Mouse (Mus musculus): Measurements from ENCODE around the gene Barx2.

Barx2 gene

DNA sequence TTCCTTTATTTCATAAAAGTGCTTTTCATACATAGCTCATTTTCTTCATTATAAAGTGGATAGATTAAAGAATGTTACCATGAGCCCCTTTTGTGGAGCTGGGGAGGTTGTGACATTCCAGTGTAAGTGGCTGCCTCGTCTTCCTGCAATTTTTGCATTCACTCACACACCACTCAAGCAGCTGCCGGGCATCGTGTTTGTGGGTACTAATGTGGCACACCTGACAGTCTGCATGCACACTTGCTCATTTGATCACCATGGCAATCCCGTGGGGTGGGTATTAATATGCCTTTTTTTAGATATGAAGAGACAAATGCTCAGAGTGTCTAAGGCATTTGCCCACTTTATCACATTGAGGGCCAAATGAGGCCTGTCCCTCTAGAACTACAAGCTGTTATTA is 24.9 kb downstream of the Barx2 start:
- in situ Hi-C loops (cut with MboI, MseI): no loop called here

DNA sequence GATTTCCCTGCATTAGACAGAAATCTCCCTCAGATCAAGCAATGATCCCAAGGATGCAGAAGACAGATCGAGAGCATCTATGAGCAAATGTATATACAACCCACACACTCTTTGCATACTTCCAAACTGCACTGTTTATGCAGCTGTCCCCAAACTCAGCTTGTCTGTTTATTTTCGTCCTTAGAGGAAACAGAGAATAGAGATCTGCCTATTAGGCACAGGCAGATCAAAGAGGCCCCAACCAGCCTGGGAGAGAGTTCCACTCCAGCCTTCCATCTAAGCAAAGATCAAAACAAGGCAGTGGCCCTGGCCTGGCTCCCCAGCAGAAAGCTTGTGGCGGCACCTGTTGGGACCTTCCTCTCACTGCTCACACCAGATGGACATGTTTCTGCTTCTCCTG is 27.0 kb downstream of the Barx2 start:
- in situ Hi-C loops (cut with MboI, MseI): no loop called here

DNA sequence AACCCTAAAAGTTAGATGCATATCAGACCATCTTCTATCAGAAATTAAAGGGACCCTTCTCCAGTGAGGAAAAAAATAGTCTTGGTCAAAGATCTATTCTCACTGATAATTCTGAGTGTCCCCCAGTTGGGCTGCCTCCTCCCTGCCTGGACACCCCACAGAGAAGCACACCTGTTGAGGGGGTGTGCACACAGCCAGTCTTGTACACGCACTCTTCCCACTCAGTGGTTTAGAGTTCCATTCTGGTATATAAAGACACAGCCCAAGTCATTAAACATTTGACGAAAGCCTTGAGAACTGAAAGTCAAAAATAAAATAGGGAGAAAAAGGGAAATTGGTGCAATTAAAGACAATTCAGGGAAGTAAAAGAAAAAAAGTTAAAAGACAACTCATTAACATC is 30.9 kb downstream of the Barx2 start:
- in situ Hi-C loops (cut with MboI, MseI): no loop called here

DNA sequence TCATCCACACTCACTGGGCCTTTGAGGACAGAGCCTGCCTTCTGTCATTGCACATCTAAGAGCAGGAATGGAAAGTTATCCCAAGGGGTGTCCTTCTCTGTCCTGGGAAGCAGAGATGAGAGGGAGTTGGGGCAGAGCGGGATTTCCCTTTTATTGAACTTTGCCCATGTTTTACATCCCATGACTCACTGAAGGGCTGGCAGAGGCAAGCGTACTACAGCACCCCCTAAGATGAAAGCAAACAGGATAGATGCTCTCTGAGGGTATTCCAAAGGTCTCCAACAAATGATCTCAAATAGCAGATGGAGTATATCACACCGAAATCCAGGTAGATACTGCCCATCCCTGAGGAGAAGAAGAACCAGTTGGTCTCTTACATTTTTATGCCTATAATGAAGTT is 37.7 kb downstream of the Barx2 start:
- in situ Hi-C loops (cut with MboI, MseI): no loop called here

DNA sequence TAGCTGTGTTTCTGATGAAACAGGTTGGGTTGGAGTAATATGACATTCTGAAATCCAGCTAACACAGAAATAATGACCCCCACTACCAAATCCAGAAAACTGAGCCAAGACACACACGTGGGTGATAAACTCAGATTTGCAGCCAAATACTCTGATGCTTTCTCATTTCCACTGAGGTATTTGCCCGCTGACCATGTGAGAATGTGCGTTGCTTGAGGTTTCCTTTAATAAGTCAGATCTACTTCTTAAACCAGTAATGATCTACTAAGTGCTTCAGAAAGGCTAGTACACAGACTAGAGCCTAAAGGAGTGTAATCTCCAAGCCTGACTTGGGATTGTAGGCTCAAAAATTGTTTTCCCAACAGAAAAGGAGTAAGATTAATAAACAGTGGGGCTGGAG is 39.0 kb downstream of the Barx2 start:
- in situ Hi-C loops (cut with MboI, MseI): loop anchor here in 1 of 2 experiments (25.0 kb wide), 1 partner anchor 688 kb away; no protein-coding TSS in a partner anchor

DNA sequence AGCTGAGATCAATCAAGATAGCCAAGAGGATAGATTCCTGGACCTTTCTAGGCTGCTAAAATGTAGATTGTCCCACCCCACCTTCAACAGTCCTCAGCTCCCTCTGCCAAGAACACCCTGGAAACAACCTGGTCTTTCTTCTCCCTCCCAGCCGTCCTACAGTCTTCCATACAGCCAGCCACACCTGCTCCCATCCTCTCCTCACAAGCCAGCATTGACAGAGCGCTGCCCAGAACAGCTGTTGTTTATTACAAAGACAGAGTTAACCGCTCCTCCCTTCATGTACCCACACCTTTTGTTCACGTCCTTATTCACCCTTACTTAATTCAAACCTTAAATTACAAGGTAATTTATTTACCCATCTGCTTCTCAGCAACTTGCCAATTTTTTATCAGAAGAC is 41.9 kb downstream of the Barx2 start:
- in situ Hi-C loops (cut with MboI, MseI): loop anchor here in 1 of 2 experiments (25.0 kb wide), 1 partner anchor 691 kb away; no protein-coding TSS in a partner anchor

DNA sequence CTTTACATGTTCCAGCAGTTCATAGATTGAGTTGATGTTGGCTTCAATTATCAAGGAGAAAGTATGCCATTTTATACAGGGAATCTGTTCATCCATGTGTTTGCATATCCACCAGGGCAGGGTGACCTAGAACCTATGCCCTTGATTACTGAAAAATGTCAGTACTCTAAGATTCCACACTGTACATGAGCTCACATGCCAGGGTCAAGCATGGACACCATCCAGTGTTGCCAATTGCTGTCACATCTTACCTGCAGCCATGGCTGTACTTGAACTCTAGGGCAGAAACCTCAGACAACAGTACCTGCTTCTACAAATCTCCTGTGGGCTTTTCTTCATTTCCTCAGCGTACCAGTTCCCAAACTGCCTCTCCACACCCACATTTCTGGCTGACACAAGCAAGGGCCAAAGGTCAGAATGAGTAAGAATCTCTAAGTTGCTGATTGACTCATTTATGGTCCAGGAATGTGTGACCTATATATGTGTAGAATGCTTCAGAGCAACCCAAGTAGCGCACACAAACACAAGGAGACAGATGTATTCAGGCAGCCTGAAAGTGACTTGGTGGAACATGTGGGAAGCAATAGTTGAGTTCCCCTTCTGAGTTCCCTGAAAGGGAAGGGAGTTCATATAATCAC is 44.3 kb downstream of the Barx2 start:
- in situ Hi-C loops (cut with MboI, MseI): loop anchor here in 1 of 2 experiments (25.0 kb wide), 1 partner anchor 693 kb away; no protein-coding TSS in a partner anchor

DNA sequence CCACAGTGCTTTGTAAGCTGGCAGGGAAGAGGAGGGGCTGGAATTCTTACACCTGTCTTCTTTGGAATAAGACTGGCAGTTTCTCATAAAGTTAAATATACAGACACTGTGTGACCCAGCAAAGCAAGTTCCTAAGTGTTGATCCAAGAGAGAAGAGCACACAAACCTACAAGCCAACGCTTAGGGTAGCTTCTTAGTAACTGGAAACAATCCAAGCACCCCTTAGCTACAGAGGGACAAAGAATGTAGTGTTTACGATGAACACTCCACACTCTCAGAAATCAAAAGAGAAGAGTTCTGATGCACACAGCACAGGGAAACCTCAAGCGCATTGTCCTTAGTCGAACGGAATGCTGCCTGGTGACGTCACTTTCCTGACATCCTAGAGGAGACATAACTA is 49.4 kb downstream of the Barx2 start:
- in situ Hi-C loops (cut with MboI, MseI): loop anchor here in 1 of 2 experiments (25.0 kb wide), 1 partner anchor 698 kb away; no protein-coding TSS in a partner anchor

DNA sequence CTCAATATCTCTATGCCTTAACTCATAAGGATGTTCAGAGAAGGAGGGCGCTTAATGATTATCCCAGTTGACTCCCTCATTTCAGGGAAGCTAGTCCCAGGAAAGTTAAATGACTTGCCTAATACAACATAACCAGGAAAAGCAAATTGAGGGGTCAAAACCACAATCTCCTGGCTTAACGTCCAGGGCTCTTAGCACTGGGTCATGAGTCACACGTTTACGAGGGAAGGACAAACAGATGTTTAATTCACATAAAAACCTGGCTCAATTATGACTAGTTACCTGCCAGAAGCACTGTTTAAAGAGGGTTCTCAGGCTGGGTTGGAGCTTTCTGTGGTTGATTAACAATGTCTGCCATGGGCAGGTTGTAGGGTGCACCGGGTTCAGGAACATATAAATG is 53.8 kb downstream of the Barx2 start:
- in situ Hi-C loops (cut with MboI, MseI): loop anchor here in 1 of 2 experiments (25.0 kb wide), 1 partner anchor 703 kb away; no protein-coding TSS in a partner anchor

DNA sequence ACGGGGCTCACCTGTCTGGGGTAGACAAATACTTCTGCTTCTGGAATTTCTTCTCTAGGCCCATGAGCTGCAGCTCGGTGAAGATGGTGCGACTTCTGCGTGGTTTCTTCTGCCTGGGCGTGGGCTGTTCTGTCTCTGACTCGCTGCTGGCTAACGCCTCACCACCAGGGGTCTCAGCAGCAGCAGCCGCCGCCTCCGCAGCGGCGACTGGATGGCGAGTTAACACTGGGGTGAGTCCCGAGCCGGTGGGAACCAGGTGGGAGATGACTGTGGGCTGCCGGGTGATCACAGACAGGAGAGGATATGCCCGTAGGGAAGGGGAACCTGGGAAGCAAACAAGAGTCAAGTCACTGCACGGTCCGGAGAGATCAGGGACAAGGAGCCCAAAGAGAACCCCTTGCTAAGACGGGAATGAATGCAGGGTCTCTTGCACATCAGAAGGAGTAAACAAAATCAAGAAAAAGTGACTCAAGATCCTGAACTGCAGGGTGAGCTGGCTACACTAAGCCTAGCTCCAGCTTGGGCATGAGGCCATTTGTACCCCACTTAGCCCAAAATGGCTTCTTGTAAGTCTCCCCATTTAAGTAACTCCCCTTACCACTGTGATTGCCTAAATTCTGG is 54.4 kb downstream of the Barx2 start:
- in situ Hi-C loops (cut with MboI, MseI): loop anchor here in 1 of 2 experiments (25.0 kb wide), 1 partner anchor 703 kb away; no protein-coding TSS in a partner anchor

DNA sequence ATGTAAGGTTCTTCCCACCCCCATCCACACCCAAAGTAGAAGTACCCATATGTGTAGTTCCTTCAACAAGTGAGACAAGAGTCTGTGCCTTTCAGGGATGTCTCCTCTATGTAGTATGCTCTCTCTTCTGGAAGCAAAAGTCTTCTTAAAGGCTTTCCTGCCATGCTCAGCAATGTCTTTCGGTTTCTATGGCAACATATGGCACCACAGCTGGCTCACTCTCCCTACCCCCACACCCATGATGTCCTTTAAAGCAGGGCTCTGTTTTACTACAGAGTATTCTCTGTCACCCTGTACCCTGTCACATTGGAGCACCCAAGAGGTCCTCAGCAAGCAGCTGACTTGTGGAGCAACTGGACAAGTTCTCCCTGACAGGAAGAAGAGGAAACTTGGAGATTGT is 55.8 kb downstream of the Barx2 start:
- in situ Hi-C loops (cut with MboI, MseI): loop anchor here in 1 of 2 experiments (25.0 kb wide), 1 partner anchor 705 kb away; no protein-coding TSS in a partner anchor

DNA sequence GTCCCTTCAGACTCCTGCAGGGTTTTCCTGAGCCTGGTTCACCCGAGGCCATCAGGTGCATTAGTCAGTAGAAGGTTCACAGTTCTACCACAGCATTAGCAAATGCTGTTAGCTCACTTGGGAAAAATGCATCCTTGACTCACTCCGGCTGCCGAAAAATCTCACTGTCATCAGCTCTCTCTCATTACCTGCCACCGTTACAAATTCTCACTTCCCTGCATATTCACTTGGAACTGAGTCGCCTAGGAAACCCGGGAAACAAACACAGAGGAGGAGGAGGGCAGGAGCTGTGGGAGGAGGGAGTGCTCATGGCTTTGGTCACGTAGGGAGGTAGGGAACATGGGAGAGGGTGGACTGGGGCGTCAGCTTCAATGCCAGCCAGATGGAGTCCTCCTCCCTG is 56.8 kb downstream of the Barx2 start:
- in situ Hi-C loops (cut with MboI, MseI): loop anchor here in 1 of 2 experiments (25.0 kb wide), 1 partner anchor 706 kb away; no protein-coding TSS in a partner anchor

DNA sequence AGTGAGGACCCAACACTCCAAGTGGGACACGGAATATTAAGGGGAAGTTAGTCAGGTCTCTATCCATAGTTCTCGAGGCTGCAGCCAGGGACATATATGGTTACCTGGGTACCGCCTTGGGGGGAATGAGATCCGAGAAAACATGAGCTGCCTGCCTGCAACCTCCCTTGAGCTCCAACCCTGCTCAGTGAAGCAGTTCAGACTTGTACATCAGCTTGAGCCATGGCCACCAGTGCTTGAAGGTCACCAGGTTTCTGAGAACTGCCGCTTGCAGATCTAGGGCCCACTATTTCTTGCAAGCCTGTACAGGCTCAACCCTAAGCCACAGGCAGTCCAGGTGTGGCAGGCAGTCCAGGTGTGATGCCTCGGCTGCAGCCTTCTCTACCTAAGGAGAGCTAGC is 57.6 kb downstream of the Barx2 start:
- in situ Hi-C loops (cut with MboI, MseI): loop anchor here in 1 of 2 experiments (25.0 kb wide), 1 partner anchor 707 kb away; no protein-coding TSS in a partner anchor

DNA sequence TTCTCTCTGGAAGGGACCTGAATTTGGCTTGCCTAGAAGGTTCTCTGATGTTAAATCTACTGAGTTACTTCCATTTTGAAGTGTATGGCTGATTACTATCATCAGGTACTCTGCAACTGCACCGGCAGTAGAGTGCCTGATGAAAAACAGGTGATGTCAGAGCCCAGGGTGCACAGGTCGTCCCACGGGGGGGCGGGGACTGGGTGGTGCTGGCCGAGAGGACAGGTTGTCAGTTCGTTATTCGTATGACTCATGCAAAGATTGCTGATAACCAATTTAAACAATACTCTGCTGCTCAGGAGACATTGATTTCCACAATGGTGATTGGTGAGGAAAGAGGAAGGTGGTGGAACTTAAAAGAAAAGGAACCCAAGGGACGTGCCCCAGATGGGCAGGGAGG is 61.6 kb downstream of the Barx2 start:
- in situ Hi-C loops (cut with MboI, MseI): loop anchor here in 1 of 2 experiments (25.0 kb wide), 1 partner anchor 711 kb away; no protein-coding TSS in a partner anchor

DNA sequence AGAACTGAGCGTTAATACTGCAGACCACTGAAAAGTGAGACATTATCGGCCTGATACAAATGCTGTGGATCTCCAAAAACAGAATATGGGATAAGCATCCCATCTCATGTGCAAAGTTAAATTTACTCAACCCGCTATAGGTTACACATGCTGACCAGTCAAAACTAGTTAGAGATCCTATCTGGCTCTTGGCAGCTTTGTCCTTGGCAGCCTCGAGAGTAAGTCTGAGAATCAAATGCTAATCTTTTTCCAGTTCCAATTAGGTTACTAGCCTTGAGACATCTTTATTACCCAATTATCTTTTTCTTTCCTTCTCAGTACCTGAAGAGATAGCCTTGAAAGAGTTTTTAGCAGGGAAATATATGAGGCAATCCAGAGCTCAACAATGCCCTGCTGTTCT is 62.6 kb downstream of the Barx2 start:
- in situ Hi-C loops (cut with MboI, MseI): loop anchor here in 1 of 2 experiments (25.0 kb wide), 1 partner anchor 712 kb away; no protein-coding TSS in a partner anchor

DNA sequence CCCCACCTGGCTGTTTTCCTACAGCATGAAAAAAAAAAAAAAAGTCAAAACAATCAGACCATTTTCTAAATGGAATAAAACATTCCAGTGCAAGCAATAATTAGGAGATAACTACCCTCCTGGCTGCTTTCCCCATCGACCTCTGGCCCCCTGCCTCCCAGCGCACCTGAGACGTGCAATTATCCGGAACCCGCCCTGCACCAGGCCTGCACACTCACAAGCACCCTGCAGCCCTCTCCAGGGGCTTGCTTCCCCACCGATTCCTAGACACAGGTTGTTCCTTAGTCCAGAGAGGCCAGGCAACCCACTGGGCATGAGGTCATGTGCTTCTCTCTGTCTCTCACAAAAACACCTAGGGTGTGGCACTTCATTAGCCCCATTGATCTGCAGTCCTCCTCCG is 63.9 kb downstream of the Barx2 start:
- in situ Hi-C loops (cut with MboI, MseI): loop anchor here in 1 of 2 experiments (5.0 kb wide), 1 partner anchor 282 kb away; no protein-coding TSS in a partner anchor

DNA sequence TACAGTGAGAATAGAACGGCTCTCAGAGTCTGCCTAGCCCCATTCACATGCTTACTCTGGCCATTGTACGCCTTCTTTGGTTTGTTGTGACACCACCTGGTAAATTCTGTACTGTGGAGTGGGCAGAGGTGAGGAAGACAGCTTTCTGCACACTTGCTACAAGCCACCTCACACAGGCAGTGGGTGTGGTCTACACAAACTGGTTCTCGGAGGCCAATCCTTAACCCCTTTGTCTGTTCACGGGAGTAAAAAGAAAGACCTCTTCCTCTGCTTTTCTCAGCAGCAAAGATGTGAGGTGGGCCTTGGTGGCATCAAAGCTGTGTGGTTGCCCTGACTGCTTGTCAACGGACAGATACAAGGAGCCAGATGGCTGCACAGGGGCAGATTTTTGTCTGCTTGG is 68.6 kb downstream of the Barx2 start:
- in situ Hi-C loops (cut with MboI, MseI): loop anchor here in 1 of 2 experiments (5.0 kb wide), 1 partner anchor 277 kb away; no protein-coding TSS in a partner anchor

DNA sequence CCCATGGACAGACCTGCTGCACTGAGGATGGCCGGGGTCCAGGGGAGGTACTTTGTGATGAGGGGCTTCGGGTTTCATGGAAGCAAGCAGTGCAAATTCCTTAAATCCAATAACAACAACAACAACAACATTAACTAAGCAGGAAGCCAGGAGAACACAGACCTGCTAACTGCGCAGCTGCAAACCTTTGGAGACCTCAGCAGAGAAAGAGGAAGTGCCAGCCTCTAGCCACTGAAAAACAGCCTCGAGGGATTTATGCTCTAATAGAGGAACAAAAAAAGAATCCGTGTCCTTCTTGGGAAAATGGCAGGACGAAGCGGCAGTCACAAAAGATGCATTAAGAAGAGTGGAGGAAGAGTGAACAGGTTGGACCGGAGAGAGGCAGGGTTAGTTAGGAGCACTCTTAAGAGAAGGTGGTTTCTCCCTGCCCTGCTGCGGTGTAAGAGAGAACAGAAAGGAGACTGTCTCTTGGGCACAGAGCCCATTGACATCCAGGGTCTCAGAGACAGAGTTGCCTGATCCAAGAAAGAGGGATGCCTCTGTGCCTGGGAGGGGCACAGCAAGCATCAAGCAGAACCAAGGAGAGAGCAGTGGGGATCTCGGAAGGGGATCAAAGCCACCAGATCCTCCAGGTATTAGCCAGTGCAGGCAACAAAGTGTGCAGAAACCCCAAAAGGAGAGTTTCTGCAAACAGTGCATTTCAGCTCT is 72.0 kb downstream of the Barx2 start:
- in situ Hi-C loops (cut with MboI, MseI): no loop called here

DNA sequence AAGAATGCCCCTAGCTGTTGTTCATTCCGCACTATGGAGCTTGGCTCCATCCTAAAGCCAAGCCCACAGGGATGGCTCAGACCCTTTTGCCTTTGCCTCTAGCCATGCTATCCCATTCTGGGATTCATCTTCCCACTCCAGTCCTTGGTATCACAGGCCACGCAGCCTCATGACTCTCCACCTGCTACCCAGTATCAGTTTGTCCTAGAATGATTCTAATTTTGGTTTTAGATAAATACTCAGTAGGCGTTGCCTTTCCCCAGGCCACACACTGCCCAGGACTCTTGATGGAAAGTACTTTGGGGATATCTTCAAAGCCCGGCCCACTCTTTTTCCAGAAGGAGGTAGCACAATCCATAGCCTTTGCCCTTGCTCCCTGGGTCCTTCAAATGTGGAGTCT is 72.7 kb downstream of the Barx2 start:
- in situ Hi-C loops (cut with MboI, MseI): no loop called here

DNA sequence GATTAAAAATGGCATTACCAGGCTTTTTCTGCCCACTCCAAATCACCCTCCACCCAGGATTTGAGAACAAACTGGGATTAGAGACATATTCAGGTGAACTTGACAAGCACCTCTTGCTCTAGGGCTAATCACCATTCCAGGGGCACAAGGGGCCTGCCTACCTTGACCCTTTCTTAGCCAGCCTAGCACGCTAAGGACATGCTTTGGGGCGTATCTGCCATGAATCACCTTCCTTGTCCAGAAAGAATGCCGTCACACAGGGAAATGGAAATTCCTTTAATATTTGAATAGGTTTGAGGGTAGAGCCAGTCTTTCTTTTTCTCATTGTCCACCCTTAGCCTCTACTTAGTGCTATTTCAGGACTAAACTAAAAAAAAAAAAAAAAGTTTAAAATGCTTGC is 73.2 kb downstream of the Barx2 start:
- in situ Hi-C loops (cut with MboI, MseI): no loop called here

DNA sequence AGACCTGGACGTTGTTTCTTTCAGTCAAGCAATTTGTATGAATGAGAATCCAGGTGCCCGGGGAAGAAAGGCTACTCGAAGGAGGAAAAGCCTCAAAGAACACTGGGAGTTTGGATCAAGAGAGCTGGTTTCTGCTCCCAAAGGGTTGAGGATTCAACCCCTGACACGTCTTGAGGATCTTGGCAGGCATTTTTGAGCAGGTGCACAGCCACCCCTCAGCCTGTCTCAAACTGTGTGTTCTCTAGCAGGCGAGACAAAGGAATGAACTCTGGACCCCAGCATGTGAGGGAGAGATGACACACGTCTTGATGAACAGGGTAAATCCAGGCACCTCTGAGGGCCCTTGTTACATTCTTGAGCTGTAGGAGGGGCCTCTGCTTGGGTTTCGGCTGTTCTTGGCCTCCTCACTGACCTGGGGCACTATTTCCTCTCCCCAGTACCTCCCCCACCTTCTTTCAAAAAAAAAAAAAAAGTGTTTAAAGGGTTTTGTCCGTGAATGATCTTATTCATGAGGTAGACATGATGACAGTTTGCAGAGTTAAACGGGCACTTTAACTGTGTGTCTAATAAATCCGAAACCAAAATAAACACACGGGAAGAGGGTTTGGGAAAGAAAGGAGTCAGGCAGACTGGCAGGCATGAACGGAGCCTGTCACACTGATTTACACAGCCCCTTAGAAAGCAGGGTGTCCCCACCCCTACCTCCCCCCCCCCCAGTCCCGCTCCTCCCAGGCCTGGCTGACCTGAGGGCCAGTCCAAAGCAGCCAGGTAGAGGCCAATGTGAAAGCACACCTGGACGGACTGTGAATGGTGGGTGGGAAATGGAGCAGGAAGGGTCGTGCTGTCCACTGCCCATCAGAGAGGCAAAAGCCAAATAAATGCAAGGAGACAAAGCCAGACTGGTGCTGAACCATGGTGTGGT is 73.9 kb downstream of the Barx2 start:
- in situ Hi-C loops (cut with MboI, MseI): no loop called here
